8 mouse cellular contexts compared by ENCODE assay signal in the genomic region with DNA sequence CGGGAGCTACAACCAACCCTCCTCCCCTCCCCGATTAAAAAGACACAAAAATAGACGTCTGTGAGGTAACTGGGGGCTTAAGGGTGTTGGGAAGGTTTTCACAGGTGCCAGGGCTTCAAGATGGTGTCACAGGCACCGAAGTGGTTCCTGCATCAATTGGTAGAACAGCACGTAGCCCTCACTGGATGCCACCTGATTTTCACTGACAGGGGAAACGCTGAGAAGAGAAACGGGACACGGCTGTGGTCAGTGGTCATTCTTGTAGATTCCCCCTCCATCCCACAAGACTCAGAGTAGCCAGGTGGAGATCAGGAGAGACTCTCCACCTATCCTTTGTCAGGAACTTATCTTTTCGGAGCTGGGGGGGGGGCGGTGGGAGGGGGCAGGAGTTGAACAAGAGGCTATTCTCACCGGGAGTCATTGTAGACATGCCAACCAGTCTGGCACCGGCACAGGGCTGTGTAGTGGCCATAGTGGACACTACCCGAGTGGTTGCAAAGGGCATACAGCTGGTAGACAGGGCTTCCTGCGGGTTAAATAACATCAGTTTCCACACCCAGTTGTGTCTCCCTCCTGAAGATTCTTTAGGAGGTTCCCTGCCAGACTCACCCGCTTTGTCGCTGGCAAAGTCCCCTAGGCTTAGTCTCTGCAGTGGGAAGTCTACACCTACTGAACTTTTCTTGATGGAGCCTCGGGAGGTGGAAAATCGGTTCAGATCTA. TPM values are rescaled to one million over a fixed set of nuclear protein-coding genes. Genes with fewer than 3 reads are reported as not detected.
DNase-seq lines count a peak whose midpoint lies in the region; ATAC-seq lines count a peak whose summit lies in the region.

No protein-coding gene starts in this region.

- no peaks in the 10 kb centered on the region for H3K27me3 ChIP-seq in heart, embryonic 10.5 days (ENCODE audit: insufficient read depth, poor library complexity, severe bottlenecking)
- H3K27me3 ChIP-seq in midbrain, embryonic 10.5 days (ENCODE audit: low read depth, poor library complexity, severe bottlenecking) = no peaks in the 10 kb centered on the region
- no peaks in the 10 kb centered on the region for H3K27me3 ChIP-seq in midbrain, embryonic 14.5 days (ENCODE audit: control insufficient read depth, insufficient read depth, low read length)
- H3K27me3 ChIP-seq in intestine, embryonic 15.5 days (replicated peaks) = no peaks in the 10 kb centered on the region
- no peaks in the 10 kb centered on the region for H3K27me3 ChIP-seq in stomach, embryonic 15.5 days (replicated peaks)

- WGBS in heart, embryonic 10.5 days = 72% methylated on average over 18 of the region's 18 CpGs
- 80% methylated on average over 18 of the region's 18 CpGs for WGBS in midbrain, embryonic 10.5 days
- WGBS in midbrain, embryonic 14.5 days = 80% methylated on average over 18 of the region's 18 CpGs
- WGBS in intestine, embryonic 15.5 days = 76% methylated on average over 18 of the region's 18 CpGs
- WGBS in stomach, embryonic 15.5 days = 72% methylated on average over 18 of the region's 18 CpGs

- DNase-seq in heart, embryonic 10.5 days (ENCODE audit: low spot score) = peak; percentile 72
- no peak for DNase-seq in heart, postnatal 25 days (ENCODE audit: low spot score)
- no peak for DNase-seq in midbrain, embryonic 10.5 days (ENCODE audit: low spot score)
- DNase-seq in midbrain, embryonic 14.5 days = no peak
- DNase-seq in thymus, postnatal 36 days = no peak
- no peak for DNase-seq in adrenal gland, postnatal 4 days (ENCODE audit: low spot score in 2 of 2)

- H3K27ac ChIP-seq in heart, embryonic 10.5 days = peak overlapping the region; percentile 83; the same call in 1 of the 2 replicates
- H3K27ac ChIP-seq in midbrain, embryonic 10.5 days (replicated peaks) = peak overlapping the region; percentile 33; the same call in 1 of the 2 replicates
- H3K27ac ChIP-seq in midbrain, embryonic 14.5 days (replicated peaks; ENCODE audit: low read depth, low read length) = no peak overlapping the region
- H3K27ac ChIP-seq in intestine, embryonic 15.5 days = 0 out of 2 replicates have a peak overlapping the region, but pooled peaks have one; percentile 89
- H3K27ac ChIP-seq in stomach, embryonic 15.5 days = peak overlapping the region; percentile 90; the same call in 1 of the 2 replicates

- ATAC-seq in midbrain, embryonic 14.5 days (ENCODE audit: low FRiP score, low TSS enrichment) = no peak
- no peak for ATAC-seq in intestine, embryonic 15.5 days
- no peak for ATAC-seq in stomach, embryonic 15.5 days (ENCODE audit: insufficient read depth, low FRiP score, low read depth)

- H3K9ac ChIP-seq in midbrain, embryonic 14.5 days (replicated peaks; ENCODE audit: low read length) = no peak overlapping the region
- no peak overlapping the region for H3K9ac ChIP-seq in intestine, embryonic 15.5 days
- no peak overlapping the region for H3K9ac ChIP-seq in stomach, embryonic 15.5 days

- intact Hi-C loops in heart, postnatal 25 days (cut with DNase I) = no loop called here

- peaks cover 39% of the 10 kb centered on the region for H3K4me1 ChIP-seq in heart, embryonic 10.5 days
- peaks cover 51% of the 10 kb centered on the region for H3K4me1 ChIP-seq in midbrain, embryonic 10.5 days
- H3K4me1 ChIP-seq in midbrain, embryonic 14.5 days (ENCODE audit: control insufficient read depth, insufficient read depth, low read length) = peaks cover 11% of the 10 kb centered on the region
- peaks cover 32% of the 10 kb centered on the region for H3K4me1 ChIP-seq in intestine, embryonic 15.5 days (replicated peaks)
- H3K4me1 ChIP-seq in stomach, embryonic 15.5 days = peaks cover 27% of the 10 kb centered on the region

- no peak overlapping the region for H3K4me2 ChIP-seq in midbrain, embryonic 14.5 days (ENCODE audit: low read length)
- peak overlapping the region; percentile 87; the same call in 1 of the 2 replicates for H3K4me2 ChIP-seq in intestine, embryonic 15.5 days (replicated peaks)
- peak overlapping the region; percentile 81; the same call in 1 of the 2 replicates for H3K4me2 ChIP-seq in stomach, embryonic 15.5 days

- H3K4me3 ChIP-seq in heart, embryonic 10.5 days = peak overlapping the region; percentile 77
- H3K4me3 ChIP-seq in midbrain, embryonic 10.5 days = peak overlapping the region; percentile 75
- H3K4me3 ChIP-seq in midbrain, embryonic 14.5 days (replicated peaks; ENCODE audit: low read depth, low read length) = no peak overlapping the region
- H3K4me3 ChIP-seq in intestine, embryonic 15.5 days (replicated peaks) = no peak overlapping the region
- peak overlapping the region; percentile 72 for H3K4me3 ChIP-seq in stomach, embryonic 15.5 days (replicated peaks)

- no peaks in the 10 kb centered on the region for H3K9me3 ChIP-seq in heart, embryonic 10.5 days
- no peaks in the 10 kb centered on the region for H3K9me3 ChIP-seq in midbrain, embryonic 10.5 days (replicated peaks)
- H3K9me3 ChIP-seq in midbrain, embryonic 14.5 days (ENCODE audit: control insufficient read depth, low read length) = no peaks in the 10 kb centered on the region
- no peaks in the 10 kb centered on the region for H3K9me3 ChIP-seq in intestine, embryonic 15.5 days
- H3K9me3 ChIP-seq in stomach, embryonic 15.5 days = no peaks in the 10 kb centered on the region

- H3K36me3 ChIP-seq in heart, embryonic 10.5 days = peaks cover 63% of the 10 kb centered on the region
- peaks cover 73% of the 10 kb centered on the region for H3K36me3 ChIP-seq in midbrain, embryonic 10.5 days
- H3K36me3 ChIP-seq in midbrain, embryonic 14.5 days (ENCODE audit: control insufficient read depth, insufficient read depth, low read length) = peaks cover 56% of the 10 kb centered on the region
- peaks cover 18% of the 10 kb centered on the region; the same call in 1 of the 2 replicates for H3K36me3 ChIP-seq in intestine, embryonic 15.5 days
- peaks cover 32% of the 10 kb centered on the region for H3K36me3 ChIP-seq in stomach, embryonic 15.5 days

RNA-seq across cellular contexts. Expression of gene Ppox, which starts 1.3 kb away (rescaled TPM):
- polyA plus RNA-seq in heart, embryonic 10.5 days (2016; fragmentation: Nextera tagmentation; extraction: Ambion mirVana) = 57.1 and 59.8 TPM in 2 replicates
- 10 to 100 TPM; 13.4 to 13.7 TPM for total RNA-seq in heart, postnatal 25 days (2021)
- polyA plus RNA-seq in midbrain, embryonic 10.5 days (2016; fragmentation: Nextera tagmentation; extraction: Ambion mirVana) = 53.0 and 63.9 TPM in 2 replicates
- 43.2 and 46.8 TPM in 2 replicates for polyA plus RNA-seq in midbrain, embryonic 14.5 days (2014; fragmentation: Nextera tagmentation; extraction: Ambion mirVana)
- 38.7 and 40.9 TPM in 2 replicates for polyA plus RNA-seq in intestine, embryonic 15.5 days (2015; fragmentation: Nextera tagmentation; extraction: Ambion mirVana)
- 46.5 and 51.8 TPM in 2 replicates for polyA plus RNA-seq in stomach, embryonic 15.5 days (2015; fragmentation: Nextera tagmentation; extraction: Ambion mirVana)
- 10 to 100 TPM; 55.8 to 57.1 TPM for total RNA-seq in adrenal gland, postnatal 4 days (2021)

RNA-seq across cellular contexts. Expression of gene Usp21, which starts 5.5 kb away (rescaled TPM):
- polyA plus RNA-seq in heart, embryonic 10.5 days (2016; fragmentation: Nextera tagmentation; extraction: Ambion mirVana) = 58.5 and 74.8 TPM in 2 replicates
- 10 to 100 TPM; 19.7 to 21.3 TPM for total RNA-seq in heart, postnatal 25 days (2021)
- polyA plus RNA-seq in midbrain, embryonic 10.5 days (2016; fragmentation: Nextera tagmentation; extraction: Ambion mirVana) = 102 and 109 TPM in 2 replicates
- polyA plus RNA-seq in midbrain, embryonic 14.5 days (2014; fragmentation: Nextera tagmentation; extraction: Ambion mirVana) = 92.6 and 98.9 TPM in 2 replicates
- polyA plus RNA-seq in intestine, embryonic 15.5 days (2015; fragmentation: Nextera tagmentation; extraction: Ambion mirVana) = 56.0 and 57.2 TPM in 2 replicates
- polyA plus RNA-seq in stomach, embryonic 15.5 days (2015; fragmentation: Nextera tagmentation; extraction: Ambion mirVana) = 67.8 and 69.8 TPM in 2 replicates
- total RNA-seq in adrenal gland, postnatal 4 days (2021) = 10 to 100 TPM; 51.4 to 56.0 TPM

RNA-seq across cellular contexts. Expression of gene B4galt3, which starts 12.1 kb away (rescaled TPM):
- 53.3 and 62.4 TPM in 2 replicates for polyA plus RNA-seq in heart, embryonic 10.5 days (2016; fragmentation: Nextera tagmentation; extraction: Ambion mirVana)
- total RNA-seq in heart, postnatal 25 days (2021) = 10 to 100 TPM; 16.4 to 17.8 TPM
- polyA plus RNA-seq in midbrain, embryonic 10.5 days (2016; fragmentation: Nextera tagmentation; extraction: Ambion mirVana) = 63.5 and 69.5 TPM in 2 replicates
- 101 and 105 TPM in 2 replicates for polyA plus RNA-seq in midbrain, embryonic 14.5 days (2014; fragmentation: Nextera tagmentation; extraction: Ambion mirVana)
- 54.2 and 54.5 TPM in 2 replicates for polyA plus RNA-seq in intestine, embryonic 15.5 days (2015; fragmentation: Nextera tagmentation; extraction: Ambion mirVana)
- 66.4 and 67.4 TPM in 2 replicates for polyA plus RNA-seq in stomach, embryonic 15.5 days (2015; fragmentation: Nextera tagmentation; extraction: Ambion mirVana)
- 10 to 100 TPM; 48.4 to 56.3 TPM for total RNA-seq in adrenal gland, postnatal 4 days (2021)

RNA-seq across cellular contexts. Expression of gene Ufc1, which starts 12.6 kb away (rescaled TPM):
- polyA plus RNA-seq in heart, embryonic 10.5 days (2016; fragmentation: Nextera tagmentation; extraction: Ambion mirVana) = 86.8 and 92.0 TPM in 2 replicates
- total RNA-seq in heart, postnatal 25 days (2021) = 10 to 100 TPM; 80.7 to 81.5 TPM
- 102 and 108 TPM in 2 replicates for polyA plus RNA-seq in midbrain, embryonic 10.5 days (2016; fragmentation: Nextera tagmentation; extraction: Ambion mirVana)
- polyA plus RNA-seq in midbrain, embryonic 14.5 days (2014; fragmentation: Nextera tagmentation; extraction: Ambion mirVana) = 120 and 132 TPM in 2 replicates
- polyA plus RNA-seq in intestine, embryonic 15.5 days (2015; fragmentation: Nextera tagmentation; extraction: Ambion mirVana) = 103 and 108 TPM in 2 replicates
- 94.9 and 115 TPM in 2 replicates for polyA plus RNA-seq in stomach, embryonic 15.5 days (2015; fragmentation: Nextera tagmentation; extraction: Ambion mirVana)
- 100 to 1,000 TPM; 138 to 155 TPM for total RNA-seq in adrenal gland, postnatal 4 days (2021)

RNA-seq across cellular contexts. Expression of gene Ndufs2, which starts 31.1 kb away (rescaled TPM):
- polyA plus RNA-seq in heart, embryonic 10.5 days (2016; fragmentation: Nextera tagmentation; extraction: Ambion mirVana) = 390 and 470 TPM in 2 replicates
- total RNA-seq in heart, postnatal 25 days (2021) = 1,000 to 10,000 TPM; 1,437 to 1,441 TPM
- 267 and 268 TPM in 2 replicates for polyA plus RNA-seq in midbrain, embryonic 10.5 days (2016; fragmentation: Nextera tagmentation; extraction: Ambion mirVana)
- polyA plus RNA-seq in midbrain, embryonic 14.5 days (2014; fragmentation: Nextera tagmentation; extraction: Ambion mirVana) = 185 and 220 TPM in 2 replicates
- 304 and 326 TPM in 2 replicates for polyA plus RNA-seq in intestine, embryonic 15.5 days (2015; fragmentation: Nextera tagmentation; extraction: Ambion mirVana)
- 238 and 270 TPM in 2 replicates for polyA plus RNA-seq in stomach, embryonic 15.5 days (2015; fragmentation: Nextera tagmentation; extraction: Ambion mirVana)
- total RNA-seq in adrenal gland, postnatal 4 days (2021) = 100 to 1,000 TPM; 446 to 477 TPM

Comparison
In these comparisons a context has a peak if more than half of its experiments do, and no peak if none do; other contexts are left out.
1. H3K4me3 ChIP-seq: peak in heart, embryonic 10.5 days (single experiment), midbrain, embryonic 10.5 days (single experiment) and stomach, embryonic 15.5 days (single experiment); none in midbrain, embryonic 14.5 days (single experiment) and intestine, embryonic 15.5 days (single experiment).